Mouse (Mus musculus) urinary bladder, adult 18-20 months (tissue): ENCODE results near the gene Tmem151b.

Source experiments
- DNase-seq, 2 experiments: peaks; one replicate each; pipeline ENCODE4 v3.0.0; 2022; ENCODE audit warnings: low spot score in 2 of 2, mixed read lengths in 2 of 2

Tmem151b gene

GRCm38 (mm10) chr17:45564531-45565084, 15.1 kb upstream of the Tmem151b start:
- DNase-seq, result no peak

- DNase-seq, result peak; percentile 86 to 90
These were observed 14.4 kb upstream of the Tmem151b start, which contains the start of gene Slc35b2 for GRCm38 (mm10) chr17:45563655-45564530. TSS of gene Slc35b2 (plus strand) at chr17:45563874.

- no peak for DNase-seq
These were observed 13.7 kb upstream of the Tmem151b start for GRCm38 (mm10) chr17:45563216-45563615.

- DNase-seq, result no peak
These were observed 10.5 kb upstream of the Tmem151b start for GRCm38 (mm10) chr17:45559732-45560525.

GRCm38 (mm10) chr17:45557998-45558862, 8.8 kb upstream of the Tmem151b start:
- no peak for DNase-seq

GRCm38 (mm10) chr17:45557246-45557824, 7.9 kb upstream of the Tmem151b start:
- no peak for DNase-seq

GRCm38 (mm10) chr17:45556514-45557245, 7.2 kb upstream of the Tmem151b start:
- no peak for DNase-seq

- DNase-seq, result no peak
These were observed 6.6 kb upstream of the Tmem151b start for GRCm38 (mm10) chr17:45556107-45556489.

- peak; percentile 93 to 98 for DNase-seq
These were observed 6.1 kb upstream of the Tmem151b start, which contains the start of gene Nfkbie for GRCm38 (mm10) chr17:45555452-45556106. TSS of gene Nfkbie (plus strand) at chr17:45555703.

GRCm38 (mm10) chr17:45554420-45554819, 4.9 kb upstream of the Tmem151b start:
- DNase-seq, result no peak

GRCm38 (mm10) chr17:45553065-45553464, 3.6 kb upstream of the Tmem151b start:
- DNase-seq, result no peak

- peak in 1 of 2 experiments; percentile 60 for DNase-seq
These were observed 2.5 kb upstream of the Tmem151b start for GRCm38 (mm10) chr17:45551816-45552451.

- DNase-seq, result no peak
These were observed 1.8 kb upstream of the Tmem151b start for GRCm38 (mm10) chr17:45551249-45551796.

- DNase-seq, result no peak
These were observed 776 bp upstream of the Tmem151b start for GRCm38 (mm10) chr17:45550253-45550652.

GRCm38 (mm10) chr17:45548541-45549512, 650 bp downstream of the Tmem151b start:
- no peak for DNase-seq

GRCm38 (mm10) chr17:45547461-45548190, 1.9 kb downstream of the Tmem151b start:
- DNase-seq, result no peak

- DNase-seq, result no peak
These were observed 2.5 kb downstream of the Tmem151b start for GRCm38 (mm10) chr17:45546941-45547340.
